Mouse (Mus musculus) spleen, adult 2 months (tissue): ENCODE measurements around the gene Cnksr3.

ENCODE experiments used
- CTCF ChIP-seq: fragments of 200-500 bp; IDR thresholded peaks from 2 replicates; pipeline ENCODE4 v1.5.1; 2011; ENCODE audit warnings: mild to moderate bottlenecking, inconsistent platforms; ENCODE audit not compliant: insufficient read depth, insufficient read length, insufficient replicate concordance; ENCODE audit errors: extremely low read depth
- POLR2A ChIP-seq: fragments of 200-500 bp; IDR thresholded peaks from 2 replicates; pipeline ENCODE4 v1.6.1; 2011; ENCODE audit warnings: low read depth, low read length, inconsistent platforms

- no peak for TF ChIP-seq CTCF
- no peak for TF ChIP-seq POLR2A
Measured at GRCm38 (mm10) chr10:7127828-7128227, 84.2 kb downstream of the Cnksr3 start.
